Mouse (Mus musculus) adipose tissue, adult 10 weeks (tissue): Measurements from ENCODE around the gene Scn11a. TPM values are rescaled to one million over a fixed set of nuclear protein-coding genes. Genes with fewer than 3 reads are reported as not detected.

Source experiments
- polyA plus RNA-seq: library from polyadenylated mRNA; stranded (reverse); fragments of 350-450 nt; fragmentation: Illumina TruSeq; extraction: RNeasy Lipid Tissue Mini Kit (QIAGEN cat#74804); gene quantifications from one replicate; pipeline ENCODE4 v1.2.3, GENCODE M21; 2014; ENCODE audit warnings: low read depth, low replicate concordance

Scn11a gene
- not detected for polyA plus RNA-seq

GRCm38 (mm10) chr9:119825297-119825696 lies at the start of gene Scn11a:
TSS of gene Scn11a (minus strand) at chr9:119825456.

GRCm38 (mm10) chr9:119719222-119719621 lies 106.0 kb downstream of the Scn11a start, which contains the start of gene Scn10a:
TSS of gene Scn10a (minus strand) at chr9:119719322.

Other genes with a start within 250 kb of the Scn11a start
- gene Scn5a, start 246.4 kb downstream of the Scn11a start, polyA plus RNA-seq, result 0.36 TPM
- not detected for gene Scn10a, start 106.1 kb downstream of the Scn11a start, polyA plus RNA-seq
- gene Wdr48, start 69.4 kb upstream of the Scn11a start, polyA plus RNA-seq, result 36.3 TPM
- 33.6 TPM for gene Gorasp1, start 112.1 kb upstream of the Scn11a start, polyA plus RNA-seq
- 6.3 TPM for gene Ttc21a, start 112.2 kb upstream of the Scn11a start, polyA plus RNA-seq
- gene Csrnp1, start 159.2 kb upstream of the Scn11a start, polyA plus RNA-seq, result 8.6 TPM
- gene Xirp1, start 198.1 kb upstream of the Scn11a start, polyA plus RNA-seq, result 0.25 TPM
- 6.9 TPM for gene Cx3cr1, start 244.4 kb upstream of the Scn11a start, polyA plus RNA-seq